Mouse (Mus musculus) liver, postnatal 0 days (tissue): ENCODE data around the gene Gm1113. TPM values are rescaled to one million over a fixed set of nuclear protein-coding genes. Genes with fewer than 3 reads are reported as not detected.

ENCODE experiments used
- ATAC-seq: fragments of 200-750 bp; cut with Nextera tagmentation; 2 replicates; pipeline ENCODE4 v1.8.0; 2017; ENCODE audit warnings: mild to moderate bottlenecking, moderate library complexity
- DNase-seq: peaks from one replicate; pipeline ENCODE4 v3.0.0-alpha.2; 2016
- H3K27ac ChIP-seq: fragments of 300-500 bp; sonication (generic); 2 replicates; pipeline ENCODE4 v1.5.1; 2014; ENCODE audit warnings: antibody characterized with exemption, moderate library complexity, mild to moderate bottlenecking, low read depth
- H3K27me3 ChIP-seq: fragments of 300-500 bp; sonication (generic); 2 replicates; pipeline ENCODE4 v1.6.1; 2014; ENCODE audit warnings: low read length, control low read depth, mixed read lengths; ENCODE audit not compliant: insufficient read depth
- H3K36me3 ChIP-seq: fragments of 300-500 bp; sonication (generic); replicated peaks from 2 replicates; pipeline ENCODE4 v1.6.1; 2014; ENCODE audit warnings: mild to moderate bottlenecking, control low read depth, low read length, moderate library complexity, mixed read lengths; ENCODE audit not compliant: insufficient read depth
- H3K4me1 ChIP-seq: fragments of 300-500 bp; sonication (generic); 2 replicates; pipeline ENCODE4 v1.6.1; 2014; ENCODE audit warnings: antibody characterized with exemption, mild to moderate bottlenecking, control low read depth; ENCODE audit not compliant: insufficient read depth
- H3K4me2 ChIP-seq: fragments of 300-500 bp; sonication (generic); 2 replicates; pipeline ENCODE4 v1.6.1; 2014; ENCODE audit warnings: low read depth, mild to moderate bottlenecking, low read length, moderate library complexity, mixed read lengths
- H3K4me3 ChIP-seq: fragments of 300-500 bp; sonication (generic); 2 replicates; pipeline ENCODE4 v1.5.1; 2014; ENCODE audit warnings: low read depth, low read length
- H3K9ac ChIP-seq: fragments of 300-500 bp; sonication (generic); replicated peaks from 2 replicates; pipeline ENCODE4 v1.6.1; 2014; ENCODE audit warnings: mild to moderate bottlenecking, moderate library complexity
- H3K9me3 ChIP-seq: fragments of 300-500 bp; sonication (generic); 2 replicates; pipeline ENCODE4 v1.6.1; 2016; ENCODE audit warnings: mild to moderate bottlenecking, control low read depth, low read length, mixed read lengths
- CTCF ChIP-seq: sonication (generic); IDR thresholded peaks from 2 replicates; pipeline ENCODE4 v1.5.1; 2016; ENCODE audit warnings: antibody characterized with exemption, low read depth
- EP300 ChIP-seq: IDR thresholded peaks from 2 replicates; pipeline ENCODE4 v1.6.1; 2016; ENCODE audit warnings: antibody characterized with exemption, low read depth, mild to moderate bottlenecking
- WGBS: fragments of 180-500 bp; shearing (Covaris S2); extraction: QIAGEN DNeasy Blood & Tissue Kit; methylation state at CpG from one replicate; pipeline ENCODE4 v1.1.7; 2014; ENCODE audit not compliant: insufficient replicate concordance; 5-methylcytosine and 5-hydroxymethylcytosine counted together
- polyA plus RNA-seq: library from polyadenylated mRNA; unstranded; fragments of >200 nt; fragmentation: Nextera tagmentation; extraction: Ambion mirVana; gene quantifications from 2 replicates; pipeline ENCODE4 v1.2.1, GENCODE M21; 2015

Gene Gm1113
- polyA plus RNA-seq, 1 experiment from 2014 or later = not detected

- Histone ChIP-seq H3K36me3 (no peaks in the 10 kb centered on the region), H3K27me3 (no peaks in the 10 kb centered on the region), H3K4me3 (no peak overlapping the region), H3K9me3 (no peaks in the 10 kb centered on the region), H3K27ac (no peak overlapping the region), H3K4me2 (no peak overlapping the region), H3K9ac (no peak overlapping the region), H3K4me1 (peaks cover 2% of the 10 kb centered on the region; the same call in 1 of the 2 replicates)
- WGBS = 60% methylated on average over 6 of the region's 6 CpGs
- TF ChIP-seq CTCF = no peak
- TF ChIP-seq EP300 = no peak
- ATAC-seq (no peak), DNase-seq (no peak)
Measured at GRCm38 (mm10) chr9:35541941-35542340, 23.9 kb upstream of the Gm1113 start.

- TF ChIP-seq EP300 = no peak
- TF ChIP-seq CTCF = peak; percentile 81
- Histone ChIP-seq H3K9me3 (no peaks in the 10 kb centered on the region), H3K36me3 (no peaks in the 10 kb centered on the region), H3K27me3 (no peaks in the 10 kb centered on the region), H3K9ac (no peak overlapping the region), H3K4me2 (no peak overlapping the region), H3K27ac (no peak overlapping the region), H3K4me3 (no peak overlapping the region), H3K4me1 (no peaks in the 10 kb centered on the region)
- DNase-seq (peak; percentile 83), ATAC-seq (peak; percentile 67)
- WGBS = 8% methylated on average over 6 of the region's 6 CpGs
Measured at GRCm38 (mm10) chr9:35541488-35541887, 23.4 kb upstream of the Gm1113 start.

GRCm38 (mm10) chr9:35541024-35541423 lies 23.0 kb upstream of the Gm1113 start:
- no peak overlapping the region for H3K4me2 ChIP-seq
- no peak overlapping the region for H3K27ac ChIP-seq
- DNase-seq (no peak), ATAC-seq (no peak)
- 75% methylated on average over 5 of the region's 5 CpGs for WGBS
- no peaks in the 10 kb centered on the region for H3K9me3 ChIP-seq
- no peak overlapping the region for H3K4me3 ChIP-seq
- H3K9ac ChIP-seq = no peak overlapping the region
- H3K27me3 ChIP-seq = no peaks in the 10 kb centered on the region
- no peaks in the 10 kb centered on the region for H3K4me1 ChIP-seq
- TF ChIP-seq CTCF (no peak), EP300 (no peak)
- H3K36me3 ChIP-seq = no peaks in the 10 kb centered on the region

GRCm38 (mm10) chr9:35539001-35539750 lies 21.1 kb upstream of the Gm1113 start:
- no peak for ATAC-seq
- 71% methylated on average over 13 of the region's 13 CpGs for WGBS

GRCm38 (mm10) chr9:35535876-35536275 lies 17.8 kb upstream of the Gm1113 start:
- TF ChIP-seq CTCF = no peak
- TF ChIP-seq EP300 = no peak
- Histone ChIP-seq H3K36me3 (no peaks in the 10 kb centered on the region), H3K4me3 (no peak overlapping the region), H3K9me3 (no peaks in the 10 kb centered on the region), H3K9ac (no peak overlapping the region), H3K4me2 (no peak overlapping the region), H3K4me1 (no peaks in the 10 kb centered on the region), H3K27me3 (no peaks in the 10 kb centered on the region), H3K27ac (no peak overlapping the region)
- DNase-seq = no peak
- WGBS = 55% methylated on average over 4 of the region's 4 CpGs
- ATAC-seq = no peak

More at GRCm38 (mm10) chr9:35539001-35539750, 21.1 kb upstream of the Gm1113 start:
- Histone ChIP-seq H3K27ac (no peak overlapping the region), H3K36me3 (no peaks in the 10 kb centered on the region), H3K4me1 (no peaks in the 10 kb centered on the region), H3K9ac (no peak overlapping the region), H3K4me2 (no peak overlapping the region), H3K27me3 (no peaks in the 10 kb centered on the region), H3K4me3 (no peak overlapping the region), H3K9me3 (no peaks in the 10 kb centered on the region)
- TF ChIP-seq CTCF = no peak
- no peak for TF ChIP-seq EP300
- DNase-seq = no peak

GRCm38 (mm10) chr9:35535110-35535509 lies 17.0 kb upstream of the Gm1113 start:
- no peaks in the 10 kb centered on the region for H3K4me1 ChIP-seq
- ATAC-seq (peak; percentile 62), DNase-seq (peak; percentile 48)
- H3K27me3 ChIP-seq = no peaks in the 10 kb centered on the region
- no peak overlapping the region for H3K4me2 ChIP-seq
- TF ChIP-seq CTCF (peak; percentile 85), EP300 (no peak)
- H3K27ac ChIP-seq = no peak overlapping the region
- H3K36me3 ChIP-seq = no peaks in the 10 kb centered on the region
- 9% methylated on average over 2 of the region's 2 CpGs for WGBS
- no peak overlapping the region for H3K4me3 ChIP-seq
- no peaks in the 10 kb centered on the region for H3K9me3 ChIP-seq
- H3K9ac ChIP-seq = no peak overlapping the region
